Mouse (Mus musculus) olfactory bulb, adult 2 months (tissue): Measurements from ENCODE around the gene Pdcl.

Source experiments
- CTCF ChIP-seq: fragments of 200-500 bp; IDR thresholded peaks from 2 replicates; pipeline ENCODE4 v1.5.1; 2012; ENCODE audit warnings: low read depth, mild to moderate bottlenecking, low read length, moderate library complexity; ENCODE audit not compliant: insufficient read depth
- POLR2A ChIP-seq: fragments of 200-500 bp; IDR thresholded peaks from 2 replicates; pipeline ENCODE4 v1.6.1; 2012; ENCODE audit warnings: mild to moderate bottlenecking, low read depth, low read length, moderate library complexity; ENCODE audit not compliant: insufficient read depth

- TF ChIP-seq CTCF (no peak), POLR2A (no peak)
These were observed 16.9 kb upstream of the Pdcl start for GRCm38 (mm10) chr2:37376018-37376417.
